Mouse (Mus musculus) ES-E14 (cell line): ENCODE measurements around the gene Spaca3. TPM values are rescaled to one million over a fixed set of nuclear protein-coding genes. Genes with fewer than 3 reads are reported as not detected.

Experiments used
- DNase-seq: peaks from one replicate; pipeline ENCODE4 v3.0.0-alpha.2; 2013; ENCODE audit warnings: low read depth, low spot score
- H3K27ac ChIP-seq: 2 replicates; pipeline ENCODE4 v1.5.1; 2012; ENCODE audit warnings: low read depth, mild to moderate bottlenecking, low read length, moderate library complexity, mixed read lengths; ENCODE audit not compliant: poor library complexity, insufficient read depth, severe bottlenecking
- H3K36me3 ChIP-seq: 2 replicates; pipeline ENCODE4 v1.6.1; 2012; ENCODE audit warnings: mild to moderate bottlenecking, low read length, moderate library complexity, mixed read lengths; ENCODE audit not compliant: control insufficient read depth, poor library complexity, insufficient read depth, severe bottlenecking
- H3K4me1 ChIP-seq, 2 experiments: fragments of 150-350 bp in 1 of 2; sonication (generic) in 1 of 2; 2 replicates each; pipeline ENCODE4 v1.6.1; 2012; ENCODE audit warnings: low read length in 2 of 2, mild to moderate bottlenecking in 1 of 2, mixed read lengths in 1 of 2; ENCODE audit not compliant: control insufficient read depth in 2 of 2, insufficient read depth in 2 of 2, poor library complexity in 1 of 2
- H3K4me3 ChIP-seq, 2 experiments: fragments of 150-350 bp in 1 of 2; sonication (generic) in 1 of 2; 2 replicates each; pipeline ENCODE4 v1.5.1; 2012; ENCODE audit warnings: low read length in 2 of 2, low read depth in 1 of 2, mild to moderate bottlenecking in 1 of 2, mixed read lengths in 1 of 2; ENCODE audit not compliant: insufficient read depth in 1 of 2, poor library complexity in 1 of 2, severe bottlenecking in 1 of 2
- H3K9ac ChIP-seq: 2 replicates; pipeline ENCODE4 v1.6.1; 2012; ENCODE audit warnings: low read depth, mild to moderate bottlenecking, low read length, mixed read lengths; ENCODE audit not compliant: poor library complexity, insufficient read depth, severe bottlenecking
- H3K9me3 ChIP-seq: fragments of 150-350 bp; sonication (generic); 2 replicates; pipeline ENCODE4 v1.6.1; 2012; ENCODE audit warnings: low read depth, mild to moderate bottlenecking, low read length; ENCODE audit not compliant: control insufficient read depth, insufficient read depth
- CHD2 ChIP-seq: IDR thresholded peaks from 2 replicates; pipeline ENCODE4 v1.6.1; 2014; ENCODE audit warnings: mild to moderate bottlenecking, low read depth, low read length, inconsistent platforms
- HCFC1 ChIP-seq: IDR thresholded peaks from 2 replicates; pipeline ENCODE4 v1.6.1; 2012; ENCODE audit warnings: low read length, inconsistent platforms, borderline replicate concordance; ENCODE audit not compliant: insufficient read depth
- MAFK ChIP-seq: IDR thresholded peaks from 2 replicates; pipeline ENCODE4 v1.6.1; 2014; ENCODE audit warnings: mild to moderate bottlenecking, low read depth, low read length, inconsistent platforms; ENCODE audit not compliant: insufficient read depth
- ZC3H11A ChIP-seq: IDR thresholded peaks from 2 replicates; pipeline ENCODE4 v1.6.1; 2012; ENCODE audit warnings: low read depth, mild to moderate bottlenecking, inconsistent platforms, low read length, borderline replicate concordance
- ZNF384 ChIP-seq: IDR thresholded peaks from 2 replicates; pipeline ENCODE4 v1.6.1; 2012; ENCODE audit warnings: low read depth, low read length, inconsistent platforms
- in situ Hi-C, 2 experiments: fragments of 600-800 bp; cut with MboI; formaldehyde crosslinking; loops; one replicate each; pipeline ENCODE4 v1.15.1; 2025; ENCODE audit warnings: low sequenced_read_pairs in 2 of 2, inconsistent platforms in 1 of 2; ENCODE audit not compliant: unreplicated experiment in 2 of 2
- total RNA-seq: library from RNA; depleted of rRNA; stranded (reverse); fragments of 300-350 nt; gene quantifications from 2 replicates; pipeline ENCODE4 v1.2.3, GENCODE M21; 2012

The Spaca3 gene
- total RNA-seq, 1 experiment = not detected

DNA sequence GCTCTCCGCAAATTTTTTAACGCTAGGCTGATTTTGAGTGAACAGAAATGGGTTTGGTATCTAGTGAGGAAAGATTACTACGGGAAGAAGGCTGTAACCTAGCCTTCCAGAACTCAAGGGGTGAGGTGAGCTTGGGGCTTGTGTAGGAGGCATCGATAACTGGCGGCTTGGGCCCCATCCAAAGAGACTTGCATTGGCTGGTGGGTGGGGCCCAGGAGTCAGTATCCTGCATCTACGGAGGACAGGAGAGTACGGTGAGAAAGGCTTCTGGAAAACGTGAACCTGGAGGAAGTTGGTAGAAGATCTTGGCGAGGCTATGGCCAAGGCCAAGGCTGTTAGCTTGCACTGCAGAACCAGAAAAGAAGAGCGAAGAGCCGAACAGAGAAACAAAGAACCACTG, 3.7 kb upstream of the Spaca3 start:
- Histone ChIP-seq H3K4me3 (no peak overlapping the region), H3K36me3 (no peaks in the 10 kb centered on the region), H3K4me1 (no peaks in the 10 kb centered on the region), H3K27ac (no peak overlapping the region), H3K9me3 (no peaks in the 10 kb centered on the region), H3K9ac (no peak overlapping the region)
- in situ Hi-C loops = loop anchor here in 1 of 2 experiments (25.0 kb wide), 1 partner anchor 167 kb away; no protein-coding TSS in a partner anchor
- no peak for DNase-seq
- TF ChIP-seq MAFK (no peak), ZNF384 (no peak)

DNA sequence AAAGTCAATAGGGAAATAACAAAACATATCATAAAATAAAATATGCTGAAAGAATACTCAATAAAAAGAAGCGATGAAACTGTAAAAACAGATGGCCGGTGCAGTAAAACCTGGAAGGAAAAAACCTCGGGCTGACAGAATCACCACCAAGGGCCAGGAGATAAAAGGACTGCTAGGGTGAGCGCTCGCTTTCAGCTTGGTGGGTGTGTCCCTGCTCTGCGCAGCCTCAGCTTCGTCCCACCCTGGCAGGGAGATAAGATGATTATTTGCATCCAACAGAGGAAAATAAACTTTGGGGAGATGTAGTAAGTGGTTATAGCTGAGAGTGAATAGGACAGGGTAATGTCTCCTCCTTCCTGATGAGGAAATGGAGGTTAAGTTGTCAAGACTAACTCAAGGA, 3.3 kb upstream of the Spaca3 start:
- TF ChIP-seq HCFC1 (no peak), MAFK (no peak), CHD2 (no peak)

DNA sequence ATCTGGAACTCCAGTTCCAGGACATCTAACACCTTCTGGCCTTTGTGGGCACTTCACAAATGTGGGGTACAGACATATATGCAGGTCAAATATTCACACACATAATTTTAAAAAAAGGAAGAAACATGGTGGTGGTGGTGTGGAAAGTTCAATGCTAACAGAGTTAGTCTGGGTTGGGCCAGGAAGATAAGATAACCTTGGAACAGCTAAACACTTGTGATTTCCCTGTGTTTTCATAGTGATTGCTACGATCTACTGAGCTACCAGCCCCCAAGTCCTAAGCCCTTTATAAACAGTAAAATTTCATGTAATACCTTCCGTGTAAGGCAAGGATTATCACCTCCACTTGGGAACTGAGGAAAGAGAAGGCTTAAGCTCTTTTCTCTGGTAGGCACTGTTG, 1.3 kb upstream of the Spaca3 start:
- H3K4me1 ChIP-seq = no peaks in the 10 kb centered on the region
- in situ Hi-C loops = loop anchor here in 1 of 2 experiments (25.0 kb wide), 1 partner anchor 170 kb away; no protein-coding TSS in a partner anchor
- DNase-seq = no peak
- no peaks in the 10 kb centered on the region for H3K36me3 ChIP-seq
- H3K9ac ChIP-seq = no peak overlapping the region
- H3K4me3 ChIP-seq = no peak overlapping the region
- H3K9me3 ChIP-seq = no peaks in the 10 kb centered on the region
- no peak for TF ChIP-seq HCFC1
- TF ChIP-seq ZNF384 = no peak
- no peak for TF ChIP-seq MAFK
- no peak for TF ChIP-seq CHD2
- no peak for TF ChIP-seq ZC3H11A
- no peak overlapping the region for H3K27ac ChIP-seq

More for the DNA sequence above, 3.3 kb upstream of the Spaca3 start:
- Histone ChIP-seq H3K9ac (no peak overlapping the region), H3K9me3 (no peaks in the 10 kb centered on the region), H3K4me3 (no peak overlapping the region), H3K4me1 (no peaks in the 10 kb centered on the region), H3K27ac (no peak overlapping the region), H3K36me3 (no peaks in the 10 kb centered on the region)
- DNase-seq = no peak
- in situ Hi-C loops = loop anchor here in 1 of 2 experiments (25.0 kb wide), 1 partner anchor 168 kb away; no protein-coding TSS in a partner anchor

DNA sequence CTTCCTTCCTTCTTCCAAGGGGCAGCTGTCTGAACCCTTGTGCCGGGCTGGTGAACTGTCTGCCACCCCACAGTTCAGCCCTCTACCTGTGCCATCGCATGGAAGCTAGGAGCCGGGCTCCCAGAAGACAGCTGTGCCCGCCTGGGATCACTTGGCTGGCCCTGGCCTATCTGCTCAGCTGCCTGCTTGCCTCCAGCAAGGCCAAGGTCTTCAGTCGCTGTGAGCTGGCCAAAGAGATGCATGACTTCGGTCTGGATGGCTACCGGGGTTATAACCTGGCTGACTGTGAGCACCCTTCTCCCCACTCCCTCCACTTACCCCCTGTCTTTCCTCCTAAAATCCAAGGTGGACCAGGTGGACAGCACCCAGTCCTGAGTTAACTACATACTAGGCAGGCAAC, 4.8 kb downstream of the Spaca3 start:
- no peak for DNase-seq
- in situ Hi-C loops = loop anchor here in 1 of 2 experiments (25.0 kb wide), 1 partner anchor 176 kb away; no protein-coding TSS in a partner anchor
- Histone ChIP-seq H3K36me3 (no peaks in the 10 kb centered on the region), H3K4me3 (no peak overlapping the region), H3K9me3 (no peaks in the 10 kb centered on the region), H3K27ac (no peak overlapping the region), H3K9ac (no peak overlapping the region), H3K4me1 (no peaks in the 10 kb centered on the region)
- TF ChIP-seq CHD2 = no peak
- no peak for TF ChIP-seq ZC3H11A
- TF ChIP-seq MAFK = no peak
- TF ChIP-seq ZNF384 = no peak
- TF ChIP-seq HCFC1 = no peak

DNA sequence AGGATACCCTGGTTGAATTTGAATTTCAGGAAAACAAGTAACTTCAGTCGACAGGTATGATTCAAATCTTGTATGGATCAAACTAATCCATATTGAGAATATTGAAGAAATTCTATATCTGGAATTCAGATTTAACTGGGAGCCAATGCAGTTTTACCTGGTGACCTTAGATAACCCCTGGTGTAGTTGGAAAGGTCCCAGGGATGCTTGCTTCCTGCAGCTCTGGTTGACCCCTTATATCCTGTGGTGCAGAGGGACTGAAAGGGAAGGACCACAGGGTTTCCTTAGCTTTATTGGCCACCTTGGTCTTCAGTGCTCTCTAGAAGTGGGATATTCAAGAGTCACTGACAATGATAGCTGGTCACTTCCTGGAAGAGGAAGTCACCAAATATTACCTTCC, 9.9 kb downstream of the Spaca3 start:
- DNase-seq = no peak
- Histone ChIP-seq H3K27ac (no peak overlapping the region), H3K9me3 (no peaks in the 10 kb centered on the region), H3K4me3 (no peak overlapping the region), H3K9ac (no peak overlapping the region), H3K4me1 (no peaks in the 10 kb centered on the region), H3K36me3 (no peaks in the 10 kb centered on the region)
- in situ Hi-C loops = loop anchor here in 1 of 2 experiments (25.0 kb wide), 1 partner anchor 181 kb away; no protein-coding TSS in a partner anchor
- TF ChIP-seq ZC3H11A (no peak), CHD2 (no peak), MAFK (no peak), HCFC1 (no peak)
